Comparison of ENCODE assay signal across 7 mouse cellular contexts in the genomic region with DNA sequence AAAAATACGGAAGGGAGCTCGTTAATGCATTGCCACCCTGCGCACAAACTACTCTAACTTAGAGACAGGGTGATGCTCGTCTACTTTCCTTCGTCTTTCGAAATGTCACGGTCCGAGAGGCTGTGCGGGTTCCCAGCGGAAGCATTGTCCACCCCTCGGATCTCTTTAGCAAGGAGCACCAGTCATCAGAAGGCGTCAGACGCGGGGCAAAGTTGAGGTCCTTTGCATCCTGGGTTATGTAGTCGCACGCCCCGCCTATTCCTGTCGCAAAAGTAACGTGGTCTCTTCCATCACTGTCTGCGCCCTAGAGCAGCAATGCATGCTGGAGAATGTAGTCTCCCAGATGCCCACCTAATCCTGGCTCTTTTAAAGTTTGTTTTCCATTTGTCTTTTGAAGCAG. TPM values are rescaled to one million over a fixed set of nuclear protein-coding genes. Genes with fewer than 3 reads are reported as not detected.
DNase-seq lines count a peak whose midpoint lies in the region; ATAC-seq and TF ChIP-seq lines count a peak whose summit lies in the region.

No protein-coding gene starts in this region.

- H3K9ac ChIP-seq in intestine, postnatal 0 days (ENCODE audit: low read depth, low read length) = peak overlapping the region; percentile 59
- peak overlapping the region; percentile 51 for H3K9ac ChIP-seq in midbrain, embryonic 12.5 days (replicated peaks)

- TF ChIP-seq POLR2A in small intestine, adult 2 months (IDR thresholded peaks at IDR 0.05; ENCODE audit: low read depth, low read length) = peak; percentile 77; the same call in 1 of the 2 replicates

- H3K4me3 ChIP-seq in embryonic facial prominence, embryonic 10.5 days = peak overlapping the region; percentile 99
- peak overlapping the region; percentile 96 for H3K4me3 ChIP-seq in intestine, postnatal 0 days (ENCODE audit: low read depth, low read length)
- peak overlapping the region; percentile 98 for H3K4me3 ChIP-seq in midbrain, embryonic 12.5 days
- peak overlapping the region; percentile 83 for H3K4me3 ChIP-seq in small intestine, adult 2 months (ENCODE audit: low read depth, low read length)

- ATAC-seq in intestine, postnatal 0 days = peak; percentile 92
- peak; percentile 92 for ATAC-seq in midbrain, embryonic 12.5 days (ENCODE audit: low FRiP score, low read depth)

- H3K27ac ChIP-seq in embryonic facial prominence, embryonic 10.5 days (replicated peaks) = peak overlapping the region; percentile 96
- peak overlapping the region; percentile 95 for H3K27ac ChIP-seq in intestine, postnatal 0 days (ENCODE audit: low read depth, low read length)
- peak overlapping the region; percentile 92 for H3K27ac ChIP-seq in midbrain, embryonic 12.5 days (replicated peaks)
- peak overlapping the region; percentile 95 for H3K27ac ChIP-seq in small intestine, adult 2 months (ENCODE audit: insufficient read depth, low read depth, low read length)

- H3K36me3 ChIP-seq in embryonic facial prominence, embryonic 10.5 days (replicated peaks) = peaks cover 23% of the 10 kb centered on the region
- no peaks in the 10 kb centered on the region for H3K36me3 ChIP-seq in intestine, postnatal 0 days (ENCODE audit: control insufficient read depth, insufficient read depth)
- 0 out of 2 replicates have a peak, but pooled peaks cover 4% of the 10 kb centered on the region for H3K36me3 ChIP-seq in midbrain, embryonic 12.5 days
- H3K36me3 ChIP-seq in small intestine, adult 2 months (ENCODE audit: control insufficient read depth, insufficient read depth, low read length) = no peaks in the 10 kb centered on the region

- H3K9me3 ChIP-seq in embryonic facial prominence, embryonic 10.5 days = no peaks in the 10 kb centered on the region
- no peaks in the 10 kb centered on the region for H3K9me3 ChIP-seq in intestine, postnatal 0 days (ENCODE audit: control insufficient read depth)
- H3K9me3 ChIP-seq in midbrain, embryonic 12.5 days = no peaks in the 10 kb centered on the region

- H3K27me3 ChIP-seq in embryonic facial prominence, embryonic 10.5 days (replicated peaks; ENCODE audit: low read depth, poor library complexity, severe bottlenecking) = no peaks in the 10 kb centered on the region
- H3K27me3 ChIP-seq in intestine, postnatal 0 days (replicated peaks; ENCODE audit: control insufficient read depth, insufficient read depth, low read length) = no peaks in the 10 kb centered on the region
- H3K27me3 ChIP-seq in midbrain, embryonic 12.5 days = no peaks in the 10 kb centered on the region
- H3K27me3 ChIP-seq in small intestine, adult 2 months (ENCODE audit: control insufficient read depth, insufficient read depth, low read length) = no peaks in the 10 kb centered on the region

- WGBS in embryonic facial prominence, embryonic 10.5 days = under 1% methylated on average over 20 of the region's 20 CpGs
- WGBS in intestine, postnatal 0 days = under 1% methylated on average over 20 of the region's 20 CpGs
- under 1% methylated on average over 20 of the region's 20 CpGs for whole genome bisulfite sequencing in midbrain, embryonic 12.5 days
- under 1% methylated on average over 20 of the region's 20 CpGs for WGBS in small intestine, adult 2 months

- peak; percentile 92 for DNase-seq in adrenal gland, postnatal 10 days
- peak; percentile 92 for DNase-seq in embryonic facial prominence, embryonic 10.5 days (ENCODE audit: low spot score)
- peak; percentile 70 for DNase-seq in gonadal fat pad, adult 2 months (ENCODE audit: low read depth)
- peak; percentile 93 for DNase-seq in left cerebral cortex, postnatal 4 days

- H3K4me2 ChIP-seq in intestine, postnatal 0 days (replicated peaks; ENCODE audit: low read depth) = peak overlapping the region; percentile 78
- peak overlapping the region; percentile 58 for H3K4me2 ChIP-seq in midbrain, embryonic 12.5 days (replicated peaks)

- no peak for TF ChIP-seq CTCF in intestine, postnatal 0 days (IDR thresholded peaks at IDR 0.05; ENCODE audit: low read depth)
- TF ChIP-seq CTCF in small intestine, adult 2 months (IDR thresholded peaks at IDR 0.05; ENCODE audit: extremely low read depth, insufficient read length, insufficient replicate concordance, low read depth, low read length) = no peak

- intact Hi-C loops in left cerebral cortex, postnatal 4 days (cut with DNase I) = no loop called here

- H3K4me1 ChIP-seq in embryonic facial prominence, embryonic 10.5 days = peaks cover 15% of the 10 kb centered on the region
- H3K4me1 ChIP-seq in intestine, postnatal 0 days (replicated peaks; ENCODE audit: control insufficient read depth, insufficient read depth, low read length) = peaks cover 7% of the 10 kb centered on the region; the same call in 1 of the 2 replicates
- H3K4me1 ChIP-seq in midbrain, embryonic 12.5 days = peaks cover 18% of the 10 kb centered on the region
- peaks cover 8% of the 10 kb centered on the region for H3K4me1 ChIP-seq in small intestine, adult 2 months (ENCODE audit: control insufficient read depth, insufficient read depth, insufficient read length, low read length)

RNA-seq across cellular contexts. Expression of a gene that starts 0.6 kb away (rescaled TPM):
- total RNA-seq in adrenal gland, postnatal 10 days (2021) = 100 to 1,000 TPM; 120 to 163 TPM
- 112 and 114 TPM in 2 replicates for polyA plus RNA-seq in embryonic facial prominence, embryonic 10.5 days (2016; fragmentation: Nextera tagmentation; extraction: Ambion mirVana)
- polyA plus RNA-seq in gonadal fat pad, adult 2 months (2012; rRNA removed) = 88.3 and 124 TPM in 2 replicates
- polyA plus RNA-seq in intestine, postnatal 0 days (2015; fragmentation: Nextera tagmentation; extraction: Ambion mirVana) = 18.2 and 19.0 TPM in 2 replicates
- total RNA-seq in left cerebral cortex, postnatal 4 days (2021) = 100 to 1,000 TPM; 156 to 167 TPM
- polyA plus RNA-seq in midbrain, embryonic 12.5 days (2016; fragmentation: Nextera tagmentation; extraction: Ambion mirVana) = 88.1 and 94.3 TPM in 2 replicates
- polyA plus RNA-seq in small intestine, adult 2 months (2012; rRNA removed) = 38.7 and 63.2 TPM in 2 replicates

RNA-seq across cellular contexts. Expression of a gene that starts 17.3 kb away (rescaled TPM):
- total RNA-seq in adrenal gland, postnatal 10 days (2021) = 100 to 1,000 TPM; 154 to 168 TPM
- 381 and 383 TPM in 2 replicates for polyA plus RNA-seq in embryonic facial prominence, embryonic 10.5 days (2016; fragmentation: Nextera tagmentation; extraction: Ambion mirVana)
- 37.1 and 51.7 TPM in 2 replicates for polyA plus RNA-seq in gonadal fat pad, adult 2 months (2012; rRNA removed)
- 323 and 335 TPM in 2 replicates for polyA plus RNA-seq in intestine, postnatal 0 days (2015; fragmentation: Nextera tagmentation; extraction: Ambion mirVana)
- total RNA-seq in left cerebral cortex, postnatal 4 days (2021) = 10 to 100 TPM; 97.4 to 99.3 TPM
- polyA plus RNA-seq in midbrain, embryonic 12.5 days (2016; fragmentation: Nextera tagmentation; extraction: Ambion mirVana) = 330 TPM in 2 replicates
- 15.5 and 30.4 TPM in 2 replicates for polyA plus RNA-seq in small intestine, adult 2 months (2012; rRNA removed)

RNA-seq across cellular contexts. Expression of a gene that starts 45.5 kb away (rescaled TPM):
- 10 to 100 TPM; 12.9 to 15.5 TPM for total RNA-seq in adrenal gland, postnatal 10 days (2021)
- polyA plus RNA-seq in embryonic facial prominence, embryonic 10.5 days (2016; fragmentation: Nextera tagmentation; extraction: Ambion mirVana) = 18.3 and 18.4 TPM in 2 replicates
- polyA plus RNA-seq in gonadal fat pad, adult 2 months (2012; rRNA removed) = 23.0 and 25.1 TPM in 2 replicates
- polyA plus RNA-seq in intestine, postnatal 0 days (2015; fragmentation: Nextera tagmentation; extraction: Ambion mirVana) = 39.9 and 41.7 TPM in 2 replicates
- 10 to 100 TPM; 42.5 to 43.2 TPM for total RNA-seq in left cerebral cortex, postnatal 4 days (2021)
- 19.7 and 19.9 TPM in 2 replicates for polyA plus RNA-seq in midbrain, embryonic 12.5 days (2016; fragmentation: Nextera tagmentation; extraction: Ambion mirVana)
- 9.4 and 14.9 TPM in 2 replicates for polyA plus RNA-seq in small intestine, adult 2 months (2012; rRNA removed)

Comparison
In these comparisons a context has a peak if more than half of its experiments do, and no peak if none do; other contexts are left out.
1. Peak in every context shown above with its lines: DNase-seq, ATAC-seq, H3K4me3 ChIP-seq and H3K27ac ChIP-seq.